Mouse (Mus musculus) C2C12 (cell line): ENCODE data around the gene Pdlim5. TPM values are rescaled to one million over a fixed set of nuclear protein-coding genes. Genes with fewer than 3 reads are reported as not detected.

Experiments used
- H3K27me3 ChIP-seq: one replicate; pipeline ENCODE4 v1.6.1; 2011; ENCODE audit not compliant: control insufficient read depth, insufficient read depth, insufficient read length
- H3K36me3 ChIP-seq: one replicate; pipeline ENCODE4 v1.6.1; 2011; ENCODE audit not compliant: control insufficient read depth, insufficient read depth
- H3K4me3 ChIP-seq: one replicate; pipeline ENCODE4 v1.5.1; 2011; ENCODE audit warnings: mild to moderate bottlenecking, control low read depth; ENCODE audit not compliant: poor library complexity, insufficient read depth, severe bottlenecking
- H3K79me2 ChIP-seq: one replicate; pipeline ENCODE4 v1.6.1; 2011; ENCODE audit not compliant: control insufficient read depth, insufficient read depth
- H3K79me3 ChIP-seq: one replicate; pipeline ENCODE4 v1.6.1; 2011; ENCODE audit warnings: low read depth, control low read depth
- H3ac ChIP-seq: one replicate; pipeline ENCODE3; 2011; ENCODE audit warnings: low read depth; ENCODE audit not compliant: control insufficient read depth, insufficient read length
- CEBPB ChIP-seq: IDR thresholded peaks from one replicate; pipeline ENCODE4 v1.6.1; 2011; ENCODE audit warnings: low read depth, mild to moderate bottlenecking, control low read depth, moderate library complexity
- CTCF ChIP-seq: IDR thresholded peaks from one replicate; pipeline ENCODE4 v1.5.1; 2011; ENCODE audit not compliant: control insufficient read depth, insufficient read depth, insufficient read length
- FOSL1 ChIP-seq: IDR thresholded peaks from one replicate; pipeline ENCODE4 v1.8.0; 2011; ENCODE audit warnings: mild to moderate bottlenecking, low read length; ENCODE audit not compliant: poor library complexity, insufficient read depth, severe bottlenecking
- MAX ChIP-seq: IDR thresholded peaks from one replicate; pipeline ENCODE4 v1.6.1; 2011; ENCODE audit warnings: mild to moderate bottlenecking, control low read depth
- MYOD1 ChIP-seq: IDR thresholded peaks from one replicate; pipeline ENCODE4 v1.6.1; 2011; ENCODE audit warnings: low read depth; ENCODE audit not compliant: control insufficient read depth, insufficient read length
- MYOG ChIP-seq: IDR thresholded peaks from one replicate; pipeline ENCODE4 v1.6.1; 2011; ENCODE audit not compliant: control insufficient read depth, insufficient read length; ENCODE audit errors: extremely low read depth
- USF1 ChIP-seq: IDR thresholded peaks from one replicate; pipeline ENCODE4 v1.6.1; 2011; ENCODE audit warnings: low read depth, mild to moderate bottlenecking, control low read depth, moderate library complexity
- polyA plus RNA-seq: library from polyadenylated mRNA; unstranded; fragments of >200 nt; fragmentation: generic; extraction: Trizol; gene quantifications from one replicate; pipeline ENCODE4 v1.2.1, GENCODE M21; 2012; ENCODE audit warnings: missing spikeins

The Pdlim5 gene
- polyA plus RNA-seq, 1 experiment, result 40.0 TPM

GRCm38 (mm10) chr3:142332716-142333115 lies 62.8 kb downstream of the Pdlim5 start:
- TF ChIP-seq USF1 (no peak), CTCF (no peak), CEBPB (peak; percentile 84)
- no peak overlapping the region for H3K4me3 ChIP-seq
- peaks cover 20% of the 10 kb centered on the region for H3K79me3 ChIP-seq
- no peaks in the 10 kb centered on the region for H3K27me3 ChIP-seq
- peaks cover 5% of the 10 kb centered on the region for H3K36me3 ChIP-seq
- peaks cover 73% of the 10 kb centered on the region for H3K79me2 ChIP-seq
- no peak overlapping the region for H3ac ChIP-seq

DNA sequence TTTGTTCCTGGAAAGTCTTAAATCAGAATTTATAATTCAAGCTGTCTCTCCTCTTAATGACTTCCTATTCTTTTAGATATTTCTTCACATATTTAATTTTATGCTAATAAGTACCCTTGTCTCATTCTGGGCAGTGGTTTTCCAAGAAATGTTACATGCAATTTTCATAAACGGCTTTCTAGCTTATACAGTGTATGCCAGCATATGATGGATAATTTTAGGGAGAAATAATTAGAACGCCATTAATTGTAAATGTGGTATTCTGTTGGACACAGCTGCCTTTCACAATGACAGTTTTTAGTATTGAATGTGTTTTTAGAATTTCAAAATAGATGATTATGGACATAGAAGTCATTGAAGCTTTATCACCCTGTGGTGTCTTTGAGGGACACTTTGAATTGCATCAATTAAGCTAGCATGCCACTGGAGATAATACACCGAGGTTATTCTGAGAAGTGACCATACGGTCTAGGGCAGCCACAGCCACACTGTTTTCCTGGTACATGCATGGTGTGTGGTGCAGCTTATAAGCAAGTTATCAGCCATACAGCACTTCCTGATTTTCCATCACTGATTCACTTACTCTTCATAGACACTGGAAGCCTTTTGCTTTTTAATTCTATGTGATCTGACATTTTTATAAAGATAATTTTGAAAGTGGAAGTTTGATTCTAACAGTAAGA lies 63.5 kb downstream of the Pdlim5 start:
- H3K36me3 ChIP-seq, result peaks cover 4% of the 10 kb centered on the region
- no peak overlapping the region for H3ac ChIP-seq
- TF ChIP-seq USF1 (no peak), FOSL1 (no peak), MAX (no peak), CTCF (no peak), MYOG (no peak), CEBPB (no peak), MYOD1 (no peak)
- H3K27me3 ChIP-seq, result no peaks in the 10 kb centered on the region
- H3K4me3 ChIP-seq, result no peak overlapping the region
- H3K79me2 ChIP-seq, result peaks cover 68% of the 10 kb centered on the region
- H3K79me3 ChIP-seq, result peaks cover 20% of the 10 kb centered on the region

DNA sequence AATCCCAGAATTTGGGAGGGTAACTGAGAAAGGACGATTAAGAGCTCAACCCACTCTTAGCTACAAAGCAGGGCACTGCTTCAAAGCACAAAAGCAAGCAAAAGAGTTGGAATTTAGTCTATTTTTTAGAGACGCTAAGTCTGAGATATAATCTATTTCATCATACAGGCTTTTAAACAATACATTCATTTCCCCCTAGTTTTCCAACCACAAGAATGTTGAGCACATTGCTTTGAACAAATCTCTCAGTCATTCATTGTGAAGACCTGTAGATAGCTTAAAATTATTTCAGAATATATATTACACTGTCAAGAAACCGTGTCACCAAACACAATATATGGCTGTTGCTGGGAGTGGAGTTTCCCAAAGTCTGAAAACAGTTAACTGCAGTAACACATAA lies 65.1 kb downstream of the Pdlim5 start:
- H3K27me3 ChIP-seq, result no peaks in the 10 kb centered on the region
- H3K79me2 ChIP-seq, result peaks cover 61% of the 10 kb centered on the region
- TF ChIP-seq MAX (no peak), CEBPB (peak; percentile 53), USF1 (no peak), FOSL1 (no peak), CTCF (no peak)
- peaks cover 4% of the 10 kb centered on the region for H3K36me3 ChIP-seq
- peaks cover 20% of the 10 kb centered on the region for H3K79me3 ChIP-seq
- H3K4me3 ChIP-seq, result no peak overlapping the region
- no peak overlapping the region for H3ac ChIP-seq

GRCm38 (mm10) chr3:142323592-142323991 lies 71.9 kb downstream of the Pdlim5 start:
- Histone ChIP-seq H3ac (no peak overlapping the region), H3K79me3 (peaks cover 49% of the 10 kb centered on the region), H3K79me2 (peaks cover 85% of the 10 kb centered on the region), H3K4me3 (no peak overlapping the region), H3K36me3 (no peaks in the 10 kb centered on the region), H3K27me3 (no peaks in the 10 kb centered on the region)
- TF ChIP-seq FOSL1 (no peak), CEBPB (no peak), MAX (no peak), MYOG (no peak), CTCF (no peak), MYOD1 (no peak), USF1 (no peak)

DNA sequence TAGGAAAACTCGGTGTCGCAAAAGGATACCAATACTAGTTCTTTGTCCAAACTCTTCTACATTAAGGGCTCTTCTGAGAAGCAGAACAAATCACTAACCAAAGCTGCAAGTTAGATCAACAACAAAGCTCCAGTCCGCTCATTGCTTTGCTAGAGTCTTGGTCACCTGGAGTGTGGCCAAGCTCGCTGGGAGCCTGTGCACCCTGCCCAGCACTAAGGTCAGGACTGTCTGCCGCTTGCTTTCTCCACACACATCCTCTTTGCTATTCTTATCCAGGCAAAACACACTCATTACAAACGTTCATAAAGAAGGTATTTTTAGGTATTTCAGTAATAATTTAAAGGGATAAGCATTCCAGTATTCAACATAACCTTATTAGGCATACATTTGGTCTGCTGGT lies 73.6 kb downstream of the Pdlim5 start:
- H3K4me3 ChIP-seq, result no peak overlapping the region
- H3K79me2 ChIP-seq, result peaks cover 78% of the 10 kb centered on the region
- TF ChIP-seq CEBPB (no peak), FOSL1 (no peak), MAX (no peak), CTCF (no peak), MYOD1 (no peak), USF1 (no peak), MYOG (no peak)
- H3K79me3 ChIP-seq, result peaks cover 42% of the 10 kb centered on the region
- H3K27me3 ChIP-seq, result no peaks in the 10 kb centered on the region
- no peak overlapping the region for H3ac ChIP-seq
- no peaks in the 10 kb centered on the region for H3K36me3 ChIP-seq

DNA sequence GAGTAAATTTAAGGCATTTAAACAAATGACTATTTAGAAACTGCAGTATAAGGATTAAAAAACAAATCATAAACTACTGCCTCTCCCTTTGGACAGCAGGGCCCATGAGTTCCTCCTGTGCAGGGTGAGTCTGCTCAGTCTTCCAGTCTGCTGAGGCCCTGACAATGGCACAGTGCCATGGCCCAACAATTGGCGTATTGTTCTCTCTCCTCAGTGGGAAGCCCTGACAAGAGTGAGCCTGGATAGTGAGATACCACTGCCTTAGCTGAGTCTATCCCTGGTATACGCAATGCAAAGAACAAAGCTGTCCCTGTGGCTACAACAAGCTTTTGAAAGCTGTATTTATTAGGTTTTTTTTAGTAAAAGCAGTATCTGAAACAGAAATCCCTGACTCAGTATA lies 77.3 kb downstream of the Pdlim5 start:
- Histone ChIP-seq H3ac (no peak overlapping the region), H3K79me3 (peaks cover 45% of the 10 kb centered on the region), H3K4me3 (no peak overlapping the region), H3K36me3 (no peaks in the 10 kb centered on the region), H3K27me3 (no peaks in the 10 kb centered on the region), H3K79me2 (peaks cover 78% of the 10 kb centered on the region)
- TF ChIP-seq CTCF, result no peak
- TF ChIP-seq MYOD1, result no peak
- TF ChIP-seq MAX, result no peak
- no peak for TF ChIP-seq FOSL1
- TF ChIP-seq CEBPB, result no peak
- no peak for TF ChIP-seq USF1
- no peak for TF ChIP-seq MYOG
